Mouse (Mus musculus): ENCODE measurements at regions not wholly inside any gene's neighbourhood (a gene's known extent, or its start where the extent isn't known, plus 50 kb on each side); places are given as distances from the start of the nearest gene placed in this dataset.

DNA sequence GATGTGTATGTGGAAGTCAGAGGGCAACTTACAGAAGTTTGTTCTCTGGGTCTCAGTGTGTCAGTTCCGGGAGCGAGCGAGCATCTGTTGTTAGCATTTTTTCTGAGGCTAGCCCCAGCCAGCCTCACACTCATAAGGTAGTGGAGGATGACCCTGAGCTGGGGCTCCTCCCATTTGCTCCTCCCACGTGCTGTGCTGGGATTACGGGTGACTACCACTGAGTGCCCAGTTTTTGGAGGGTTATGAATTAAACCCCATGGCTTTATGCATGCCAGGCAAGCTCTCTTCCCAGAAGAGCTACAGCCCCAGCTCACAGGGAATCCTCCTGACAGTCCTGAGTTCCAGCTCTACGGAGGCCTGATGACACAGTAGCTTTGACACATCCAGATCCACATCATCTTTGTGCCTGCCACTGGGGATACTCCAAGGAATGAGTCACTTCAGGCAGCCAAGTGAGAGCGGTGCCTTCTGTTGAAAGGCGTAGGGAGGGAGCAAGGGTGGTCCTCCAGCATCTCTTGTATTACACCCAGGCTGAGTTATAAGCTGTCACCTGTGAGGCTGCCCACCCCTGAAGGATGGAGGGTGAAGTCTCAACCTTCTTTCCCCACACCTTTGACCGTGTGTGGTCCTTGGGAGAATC lies 97.8 kb upstream of the Parp11 start:
- no peak for DNase-seq (ENCODE audit: low spot score)

DNA sequence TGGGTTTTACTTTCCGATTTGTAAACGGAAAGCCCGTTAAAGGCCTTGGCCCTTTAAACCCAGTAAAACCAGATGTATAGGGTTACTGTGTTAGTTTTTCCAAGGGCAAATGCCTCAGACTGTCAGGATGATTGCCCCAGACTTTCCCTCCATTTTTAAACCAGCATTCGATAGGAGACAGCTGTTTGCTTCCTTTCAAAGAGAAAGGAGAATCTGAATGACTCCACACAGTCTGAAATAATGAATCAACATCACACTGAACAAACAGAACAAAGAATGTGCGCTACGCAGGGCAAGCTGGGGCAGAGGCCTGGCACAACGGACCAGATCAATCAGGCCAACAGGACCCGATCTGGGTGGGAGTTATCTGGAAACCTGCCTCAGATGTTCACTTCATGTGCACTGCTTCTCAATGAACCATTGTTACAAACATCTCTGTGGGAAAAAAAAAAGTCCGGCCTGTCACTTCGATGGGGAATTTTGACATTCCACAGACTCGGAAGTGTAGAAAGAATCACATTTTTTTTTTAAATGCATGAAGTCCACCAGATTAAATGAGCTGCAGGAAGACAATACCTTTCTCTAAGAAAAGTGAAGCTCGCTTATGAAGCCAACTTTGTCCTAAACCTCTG lies 97.0 kb upstream of the Parp11 start:
- no peak for DNase-seq (ENCODE audit: low spot score)

DNA sequence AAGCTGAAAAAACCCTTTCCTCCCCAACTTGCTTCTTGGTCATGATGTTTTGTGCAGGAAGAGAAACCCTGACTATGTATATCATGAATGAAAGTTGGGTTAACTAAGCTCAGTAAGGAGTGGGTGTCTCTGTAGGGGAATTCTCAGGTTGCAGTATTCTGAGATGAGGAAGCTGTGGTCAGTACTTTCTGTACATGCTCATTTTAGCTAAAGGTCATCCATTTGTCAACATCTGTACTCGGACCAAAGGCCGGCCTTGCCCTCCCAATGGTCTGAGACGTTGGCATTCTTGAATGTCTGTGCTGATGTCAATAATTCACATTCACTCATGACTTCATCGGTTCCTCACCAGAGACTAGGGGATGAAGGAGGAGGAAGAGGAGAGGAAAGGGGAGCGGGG lies 94.9 kb upstream of the Parp11 start:
- no peak for DNase-seq (ENCODE audit: low spot score)

DNA sequence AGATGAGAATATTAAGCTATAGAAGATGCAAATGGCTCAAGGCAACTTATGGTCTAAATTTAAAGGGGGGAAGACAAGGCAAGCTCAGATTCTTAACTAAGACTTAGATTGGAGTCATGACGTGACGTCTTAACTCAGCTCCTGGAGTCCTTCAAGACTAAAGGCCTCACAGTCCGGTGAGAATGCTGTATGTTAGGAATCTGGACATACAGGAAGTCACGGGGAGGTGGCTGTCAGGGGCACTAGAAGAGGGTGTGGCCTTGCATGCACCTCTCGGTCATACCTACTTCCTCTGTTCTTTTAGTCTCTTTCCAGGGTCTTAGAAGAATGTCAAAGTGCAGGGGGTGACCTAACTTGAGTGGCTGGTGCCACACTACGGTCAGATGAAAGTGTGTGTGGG lies 91.5 kb upstream of the Parp11 start:
- DNase-seq (ENCODE audit: low spot score) = no peak

DNA sequence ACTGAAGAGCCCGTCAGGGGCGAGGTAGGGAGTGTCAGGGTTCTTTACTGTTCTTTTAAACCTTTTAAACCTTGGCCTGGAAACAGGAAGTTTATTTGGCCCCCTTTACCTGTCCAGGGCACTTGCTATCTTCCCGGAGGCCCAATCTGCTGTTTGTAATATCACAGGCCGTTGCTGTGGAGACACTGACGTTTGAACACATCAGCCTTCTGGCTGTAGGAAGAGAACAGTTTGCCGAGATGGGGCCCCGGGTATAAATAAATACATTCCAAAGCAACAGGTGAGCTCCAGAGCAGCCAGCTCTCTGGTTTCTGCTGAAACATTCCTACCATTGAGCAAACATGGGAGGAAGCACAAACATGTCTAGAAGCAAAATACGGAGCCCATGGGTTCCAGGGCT lies 90.2 kb upstream of the Parp11 start:
- DNase-seq (ENCODE audit: low spot score) = no peak

DNA sequence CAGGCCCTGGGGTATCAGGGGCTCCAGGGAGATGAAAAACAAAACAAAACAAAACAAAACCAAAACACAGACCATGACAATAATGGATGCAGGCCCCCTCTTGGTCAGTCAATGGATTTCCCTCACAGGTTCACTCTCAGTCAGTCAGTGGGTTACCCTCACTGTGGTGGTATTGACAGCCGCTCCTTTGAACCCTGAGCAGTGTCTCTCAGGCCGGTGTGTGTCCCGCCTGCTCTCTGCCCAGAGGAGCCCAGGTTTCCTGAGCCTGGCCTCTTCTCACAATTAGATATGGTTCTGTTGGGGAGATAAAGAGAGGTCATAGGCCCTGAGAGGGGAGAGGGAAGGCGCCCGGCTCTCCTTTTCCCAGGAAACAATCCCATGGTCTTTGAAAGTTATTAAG lies 87.8 kb upstream of the Parp11 start:
- no peak for DNase-seq (ENCODE audit: low spot score)

DNA sequence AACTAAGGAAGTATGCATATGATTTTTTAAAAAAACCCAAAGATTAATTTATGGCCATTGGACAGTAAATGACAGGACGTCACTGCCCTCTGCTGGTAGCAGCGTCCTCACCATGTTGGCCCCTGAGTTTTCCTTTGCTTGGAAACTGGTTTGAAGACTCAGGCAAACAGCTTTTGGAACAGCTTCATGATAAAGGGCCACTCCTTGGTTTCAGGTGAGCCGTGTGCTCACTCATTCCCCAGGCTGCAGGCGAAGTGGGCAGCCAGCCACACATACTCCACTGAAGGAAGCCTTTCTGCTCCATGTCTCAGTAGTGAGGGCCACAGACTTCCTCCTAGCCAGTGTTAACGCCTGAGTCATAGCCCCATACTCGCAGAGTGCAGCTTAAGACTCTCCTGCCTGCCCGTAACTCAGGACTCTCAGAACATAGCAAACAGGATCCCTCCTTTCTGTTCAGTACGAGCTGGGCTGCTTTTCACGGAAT lies 87.2 kb upstream of the Parp11 start:
- no peak for DNase-seq (ENCODE audit: low spot score)

DNA sequence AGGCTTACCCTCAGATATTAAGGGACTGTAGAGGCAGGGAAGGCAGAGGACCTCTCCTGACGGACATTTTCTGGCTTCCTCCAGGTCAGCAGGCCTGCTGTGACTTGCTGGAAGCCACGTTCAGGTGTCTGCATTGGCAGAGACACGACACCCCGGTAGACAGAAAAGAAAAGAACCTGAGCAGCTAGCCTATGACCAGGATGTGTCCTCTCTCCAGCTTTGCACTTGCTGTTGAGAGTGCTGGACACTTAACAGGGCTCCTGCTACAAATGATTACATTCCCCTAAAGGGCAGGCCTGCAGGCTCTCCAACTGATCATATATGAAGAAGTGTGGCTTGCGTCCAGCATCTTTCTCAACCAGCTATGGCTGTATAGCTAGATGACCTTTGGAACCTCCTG lies 84.5 kb upstream of the Parp11 start:
- DNase-seq (ENCODE audit: low spot score) = no peak

DNA sequence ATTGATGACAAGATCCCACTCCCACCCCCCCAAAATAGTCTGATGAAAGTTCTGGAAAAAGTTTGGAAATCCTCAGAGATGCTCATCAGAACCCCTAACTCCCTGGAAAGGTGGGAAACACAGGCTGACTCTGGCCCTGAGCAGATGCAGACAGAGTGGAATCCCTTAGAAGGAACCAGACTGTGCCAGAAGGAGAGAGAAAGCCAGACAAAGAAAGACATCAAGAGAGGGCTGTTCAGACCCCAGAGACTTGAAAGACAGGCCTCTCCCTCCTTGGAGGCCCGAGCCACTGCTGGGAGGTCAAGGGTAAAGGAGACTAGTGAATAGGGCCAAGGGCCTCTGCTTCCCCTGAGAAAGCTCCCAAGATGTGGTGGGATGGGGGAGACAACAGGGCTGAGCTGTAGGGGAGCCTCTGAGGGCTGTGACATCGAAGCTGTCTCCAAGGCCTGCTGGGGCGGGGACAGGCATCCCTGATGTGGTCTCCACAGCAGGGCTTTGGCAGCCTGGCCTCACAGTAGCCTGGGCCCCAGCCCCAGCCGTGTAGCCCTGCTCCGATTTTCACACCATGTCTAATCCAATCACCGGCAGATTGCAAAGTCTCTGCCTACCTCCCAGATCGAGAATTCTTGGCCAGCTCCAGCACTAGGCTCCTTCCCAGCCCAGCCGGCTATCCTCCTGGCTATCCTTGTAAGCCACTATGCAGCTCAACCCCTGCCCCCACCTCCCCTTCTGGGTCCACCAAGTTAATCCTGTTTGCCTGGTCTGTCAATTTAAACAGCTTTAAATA lies 83.5 kb upstream of the Parp11 start:
- DNase-seq (ENCODE audit: low spot score) = no peak

DNA sequence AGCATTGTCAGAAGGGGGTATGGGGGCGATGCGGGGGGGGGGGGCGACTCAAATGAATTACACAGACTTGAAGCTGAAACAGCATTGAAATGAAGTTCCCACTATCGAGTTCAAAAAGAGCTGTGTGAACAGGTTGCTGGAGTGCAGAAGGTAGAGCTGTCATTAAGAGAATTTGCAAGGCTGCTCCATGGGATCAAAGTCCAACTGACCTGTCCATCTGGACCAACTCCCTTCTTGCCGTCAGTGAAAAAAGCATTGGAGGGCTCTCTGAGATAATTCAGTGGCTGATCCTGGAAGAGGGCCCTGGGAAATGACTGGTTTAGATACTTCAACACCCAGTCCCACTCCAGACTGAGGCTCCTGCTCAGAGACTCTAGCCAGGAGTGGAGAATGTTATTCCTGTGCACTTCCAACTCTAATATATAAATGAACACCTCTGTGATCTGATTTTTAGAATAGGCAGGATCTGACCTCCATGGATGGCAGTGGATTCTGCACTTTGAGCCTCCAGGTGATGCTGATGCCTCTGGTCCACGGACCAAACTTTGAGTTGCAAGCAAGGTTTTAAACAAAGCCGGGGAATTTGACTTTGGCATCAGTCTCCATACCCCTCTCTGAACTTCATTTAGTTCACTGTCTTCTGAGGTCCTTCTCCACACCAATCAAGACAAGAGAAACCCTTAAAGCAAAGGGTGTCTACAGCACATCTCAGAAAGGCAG lies 82.6 kb upstream of the Parp11 start:
- DNase-seq (ENCODE audit: low spot score) = no peak

DNA sequence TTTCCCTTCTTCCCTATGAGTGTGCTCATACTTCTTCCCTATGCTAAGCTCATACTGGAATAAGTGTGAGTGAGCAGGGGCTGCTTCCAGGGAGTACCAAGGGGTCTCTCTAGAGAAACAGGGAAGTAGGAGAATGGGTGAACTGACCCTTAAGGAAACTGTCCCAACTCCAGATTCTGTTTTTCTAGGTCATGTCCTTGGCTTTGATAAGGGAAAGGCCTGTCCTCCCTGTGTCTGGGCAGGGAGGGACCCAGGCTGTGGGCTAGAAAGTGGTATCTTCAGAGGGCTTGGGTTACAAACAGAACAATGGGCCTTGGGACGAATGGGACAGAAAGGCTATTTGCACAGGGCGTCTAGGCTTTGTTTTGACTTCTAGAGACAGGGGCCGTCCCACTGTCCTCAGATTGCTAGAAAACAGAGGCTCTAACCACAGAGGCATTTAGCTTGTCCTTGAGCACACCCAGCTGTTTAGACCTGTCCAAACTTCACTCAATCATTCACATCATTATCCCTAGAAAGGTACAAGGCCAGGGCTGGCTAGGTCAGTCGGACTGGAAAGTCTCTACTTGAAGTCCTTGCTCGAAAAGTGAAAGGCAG lies 82.0 kb upstream of the Parp11 start:
- no peak for DNase-seq (ENCODE audit: low spot score)

DNA sequence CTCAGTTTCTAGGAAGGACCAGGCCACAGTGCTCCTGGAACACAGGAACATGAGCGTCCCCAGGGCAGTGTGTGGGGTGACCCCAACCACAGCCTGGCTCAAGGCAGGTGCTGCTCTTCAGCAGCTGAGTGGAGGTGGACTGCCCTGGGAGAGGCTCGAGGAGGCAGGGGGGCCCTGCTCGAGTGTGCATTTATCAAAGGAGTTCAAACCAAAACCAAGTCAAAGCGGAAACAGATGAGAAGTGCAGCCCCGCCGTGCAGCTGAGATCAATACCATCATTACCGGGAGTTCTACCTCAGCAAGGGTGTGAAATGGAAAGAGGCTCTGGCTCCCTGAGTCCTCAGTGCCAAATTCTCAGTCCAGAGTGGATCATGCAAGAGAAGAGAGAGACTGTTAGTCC lies 81.4 kb upstream of the Parp11 start:
- DNase-seq (ENCODE audit: low spot score) = no peak

DNA sequence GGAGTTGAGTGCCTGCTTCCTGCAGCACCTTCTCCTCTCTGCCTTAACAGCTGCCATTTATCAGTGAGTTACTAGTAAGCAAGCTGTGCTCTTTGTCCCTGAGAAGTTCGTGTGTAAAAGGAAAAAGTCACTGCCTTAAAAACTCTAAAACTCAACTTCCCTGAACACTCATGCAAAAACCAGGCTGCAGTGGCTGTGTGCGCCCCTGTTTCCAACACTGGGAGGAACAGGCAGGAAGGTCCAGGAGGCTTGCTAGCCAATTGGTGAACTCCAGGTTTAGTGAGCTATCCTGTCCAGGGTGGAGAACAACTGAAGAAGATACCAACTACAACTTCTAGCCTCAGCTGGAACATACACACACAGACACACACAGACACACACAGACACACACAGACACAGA lies 81.0 kb upstream of the Parp11 start:
- DNase-seq (ENCODE audit: low spot score) = no peak

DNA sequence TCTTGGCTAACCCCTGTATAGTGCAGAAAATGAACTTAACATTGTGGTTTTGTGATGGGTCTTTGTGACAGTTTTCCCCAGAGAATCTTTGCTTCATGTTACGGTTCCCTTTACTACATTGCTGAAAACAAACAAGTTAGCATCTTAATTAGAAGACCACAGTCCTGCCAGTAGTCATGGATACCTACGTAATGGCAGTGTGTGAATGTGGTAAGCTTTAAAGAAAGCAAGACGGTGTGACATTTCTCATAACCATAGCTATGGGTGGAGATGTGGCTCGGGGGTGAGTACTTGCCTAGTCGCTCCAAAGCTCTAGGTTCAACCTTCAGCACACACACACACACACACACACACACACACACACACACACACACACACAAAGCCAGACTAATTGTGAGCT lies 73.6 kb upstream of the Parp11 start:
- DNase-seq (ENCODE audit: low spot score) = no peak

DNA sequence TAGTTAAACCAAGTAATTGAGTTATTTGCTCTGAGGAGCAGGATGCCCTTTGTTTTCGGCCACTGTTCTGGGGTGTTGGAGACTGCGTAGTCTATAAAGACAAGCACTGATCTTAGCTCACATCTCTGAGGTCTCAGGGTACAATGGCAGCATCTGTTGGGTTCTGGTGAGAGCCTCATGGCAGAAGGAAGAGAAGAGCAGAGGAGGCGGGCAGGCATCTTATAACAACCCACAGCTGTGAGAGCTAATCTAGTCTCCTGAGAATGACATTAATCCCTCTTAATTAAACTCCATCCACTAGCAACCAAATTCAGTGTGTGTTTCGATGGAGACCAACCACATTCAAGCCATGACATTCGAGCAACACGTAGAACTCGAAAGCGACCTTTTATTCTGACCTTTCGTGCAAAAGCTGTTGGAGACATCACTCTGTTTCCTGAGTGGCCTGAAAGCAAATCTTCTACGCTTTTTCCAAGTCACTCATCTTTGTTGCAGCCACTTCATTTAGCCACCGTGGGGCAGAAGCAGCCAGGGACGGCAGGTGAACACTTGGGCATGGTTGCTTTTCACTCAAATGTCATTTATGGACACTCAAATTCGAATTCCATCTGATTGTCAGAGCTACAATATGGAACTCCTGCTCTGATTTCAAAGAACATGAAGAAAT lies 72.7 kb upstream of the Parp11 start:
- no peak for DNase-seq (ENCODE audit: low spot score)

DNA sequence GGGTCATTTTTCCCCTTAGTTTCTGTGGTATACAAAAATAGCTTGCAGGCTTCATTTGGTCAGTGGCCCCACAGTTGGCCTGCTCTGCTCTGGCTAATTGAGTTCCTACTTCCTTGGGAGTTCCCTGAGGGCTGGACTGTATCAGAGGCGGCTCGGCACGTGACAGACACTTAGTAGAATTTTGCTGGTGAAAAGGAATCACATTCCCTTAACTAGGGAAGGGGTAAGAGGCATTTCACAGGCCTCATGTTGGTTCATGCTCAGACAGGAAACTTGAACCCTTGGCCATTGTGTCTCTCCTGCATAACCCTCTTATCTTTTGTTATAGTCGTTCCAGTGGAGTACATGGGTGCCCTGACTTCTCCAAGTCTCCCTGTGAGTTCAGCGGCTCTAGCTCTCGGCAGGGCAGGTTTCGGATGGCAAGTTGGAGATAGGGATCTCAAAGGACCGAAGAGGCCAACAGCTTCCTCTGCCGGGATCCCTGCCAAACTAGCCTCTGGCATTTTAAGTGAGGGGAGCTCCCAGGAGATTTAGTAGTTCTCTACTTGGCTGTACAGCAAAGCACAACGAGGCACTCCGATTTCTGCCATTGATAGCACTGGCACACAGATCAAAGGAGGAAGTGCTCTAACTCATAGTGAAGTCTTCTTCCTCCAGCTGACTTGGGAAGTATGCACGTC lies 72.0 kb upstream of the Parp11 start:
- DNase-seq (ENCODE audit: low spot score) = no peak

DNA sequence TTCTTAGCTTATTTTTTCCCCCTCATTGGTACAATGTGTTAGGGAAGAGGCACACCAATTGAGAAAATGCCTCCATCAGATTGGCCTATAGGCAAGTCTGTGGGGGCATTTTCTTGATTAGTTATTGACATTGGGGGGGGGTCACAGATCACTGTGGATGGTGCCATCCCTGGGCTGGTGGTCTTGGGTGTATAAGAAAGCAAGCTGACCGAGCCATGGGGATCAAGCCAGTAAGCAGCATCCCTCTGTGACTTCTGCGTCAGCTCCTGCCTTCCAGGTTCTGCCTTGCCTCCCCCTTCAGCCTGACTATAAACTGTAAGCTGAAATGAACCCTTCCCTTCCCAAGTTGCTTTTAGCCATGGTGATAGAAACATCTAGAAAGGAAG lies 71.5 kb upstream of the Parp11 start:
- DNase-seq (ENCODE audit: low spot score) = no peak

DNA sequence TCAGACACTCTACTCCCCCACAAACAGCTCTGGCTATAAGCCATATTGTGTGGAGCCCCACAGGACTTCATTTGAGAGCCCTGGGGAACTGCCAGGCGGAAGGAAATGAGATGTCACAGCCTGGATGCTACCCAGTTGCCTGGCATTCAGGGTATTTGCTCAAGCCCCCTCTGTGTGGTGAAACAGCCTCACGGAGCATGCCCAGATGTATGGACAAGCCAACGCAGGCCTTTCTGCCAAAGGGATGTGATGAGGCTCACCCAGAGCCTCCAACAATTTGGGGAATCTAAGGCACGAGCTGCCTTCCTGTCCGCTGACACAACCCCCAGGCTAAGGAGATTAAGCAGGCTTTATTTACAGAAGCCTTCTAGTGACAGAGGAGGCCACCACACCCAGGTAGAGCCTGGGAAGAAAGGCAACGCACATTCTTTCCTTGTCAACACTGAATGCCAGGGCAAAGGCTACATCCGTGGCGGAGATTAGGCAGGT lies 70.9 kb upstream of the Parp11 start:
- no peak for DNase-seq (ENCODE audit: low spot score)

DNA sequence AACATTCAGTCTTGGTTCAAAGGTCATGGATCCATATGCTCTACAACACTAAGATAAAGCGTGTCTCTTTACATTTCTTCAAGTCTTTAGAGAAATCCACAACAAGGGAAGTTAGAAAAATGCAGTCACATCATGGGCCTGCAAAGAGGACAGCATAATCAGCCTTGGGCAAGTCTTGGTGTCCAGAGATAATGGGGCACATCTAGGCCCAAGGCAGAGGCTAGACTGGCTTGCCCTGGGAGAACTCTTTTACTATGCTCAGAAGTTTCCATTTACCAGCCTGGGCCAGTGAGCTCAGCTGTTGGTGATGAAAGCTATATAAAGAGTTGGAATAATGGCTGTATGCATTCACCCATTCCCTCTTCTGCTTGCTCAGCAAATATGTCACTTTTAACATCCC lies 67.9 kb upstream of the Parp11 start:
- no peak for DNase-seq (ENCODE audit: low spot score)

DNA sequence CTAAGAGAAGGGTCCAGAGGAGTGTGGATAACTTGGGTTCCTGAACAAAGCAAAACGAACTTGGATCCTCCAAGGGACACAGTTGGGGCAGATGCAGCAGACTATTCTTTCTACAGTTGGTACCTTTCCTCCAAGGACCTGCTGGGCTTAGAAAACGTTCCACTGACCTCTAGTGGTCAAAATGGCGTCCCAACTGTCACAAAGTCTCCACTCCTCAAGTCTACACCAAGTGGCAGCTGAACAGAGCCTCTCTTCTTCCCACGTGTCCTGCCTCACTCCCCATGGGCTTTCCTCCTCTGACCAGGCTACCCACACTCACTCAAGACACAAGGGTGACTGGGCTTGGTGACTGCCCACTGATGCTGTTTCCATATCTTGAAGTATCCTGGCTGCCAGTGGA lies 67.1 kb upstream of the Parp11 start:
- DNase-seq (ENCODE audit: low spot score) = no peak

All from urinary bladder, postnatal 10 days (tissue).